Mouse (Mus musculus) hindlimb bud, embryonic 11.5 days (tissue): ENCODE measurements around the gene Kansl1.

Source experiments
- DNase-seq: peaks from one replicate; pipeline ENCODE4 v3.0.0-alpha.2; 2012; ENCODE audit warnings: low read depth, low spot score; ENCODE audit errors: extremely low spot score

The Kansl1 gene

DNA sequence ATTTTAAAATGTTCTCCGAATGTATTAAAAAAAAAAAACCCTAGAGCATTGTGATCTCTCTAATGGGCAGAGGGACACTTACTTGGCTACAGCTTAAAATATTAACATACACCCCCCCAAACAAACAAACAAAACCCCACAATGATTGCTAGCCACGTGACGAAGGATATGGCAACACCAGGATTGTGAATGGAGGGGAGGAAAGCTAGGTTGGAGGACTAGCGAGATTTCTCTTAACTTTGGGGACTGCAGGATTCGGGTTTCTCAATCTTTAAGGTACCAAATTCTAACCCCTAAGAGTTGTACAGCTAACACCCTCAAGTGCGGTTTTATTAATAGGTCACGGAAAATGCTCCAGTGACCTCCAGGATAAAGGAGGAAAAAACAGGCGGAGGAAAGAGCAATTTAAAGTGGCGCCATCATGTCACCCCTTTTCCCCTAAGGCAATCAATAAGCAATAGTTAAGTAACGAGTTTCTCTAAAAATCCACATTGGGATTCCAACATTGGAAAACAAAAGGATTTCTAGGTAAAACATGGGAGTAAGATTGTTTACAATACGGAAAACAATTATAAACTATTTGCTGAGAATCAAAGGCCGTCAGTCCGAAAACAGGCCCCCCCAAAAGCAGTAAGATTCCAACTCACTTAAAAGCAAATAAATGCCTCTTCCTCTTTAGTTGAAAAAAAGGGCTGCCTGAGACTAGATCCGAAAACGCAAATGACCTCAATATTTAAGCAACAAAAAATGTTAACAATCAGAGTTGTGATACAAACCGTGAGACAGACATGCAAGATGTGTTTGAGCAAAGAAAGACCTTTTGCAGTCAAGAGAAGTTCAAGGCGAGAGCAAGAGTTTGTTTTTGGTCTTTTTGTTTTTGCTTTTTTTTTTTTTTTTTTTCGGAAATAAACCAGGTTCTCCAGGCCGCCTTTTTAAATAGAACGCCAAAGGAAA, 27.9 kb downstream of the Kansl1 start:
- DNase-seq, result no peak

DNA sequence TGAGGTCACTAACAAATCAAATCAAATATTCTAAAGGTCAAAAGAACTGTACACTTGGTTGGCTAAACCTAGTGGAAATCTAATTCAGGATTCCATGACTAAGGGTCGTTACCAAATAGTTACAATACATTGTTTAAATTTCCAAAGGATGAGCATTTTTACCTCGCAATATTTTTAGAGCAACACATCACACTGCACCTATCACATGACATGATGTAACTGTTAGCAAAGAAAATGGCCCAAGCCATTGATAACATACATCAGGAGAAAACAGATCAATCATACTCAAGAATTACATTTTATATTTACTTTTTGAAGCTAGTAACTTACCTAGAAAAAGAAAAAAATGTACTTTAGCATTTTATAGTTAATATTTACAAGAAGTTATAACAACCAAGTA, 29.0 kb downstream of the Kansl1 start:
- DNase-seq, result no peak

DNA sequence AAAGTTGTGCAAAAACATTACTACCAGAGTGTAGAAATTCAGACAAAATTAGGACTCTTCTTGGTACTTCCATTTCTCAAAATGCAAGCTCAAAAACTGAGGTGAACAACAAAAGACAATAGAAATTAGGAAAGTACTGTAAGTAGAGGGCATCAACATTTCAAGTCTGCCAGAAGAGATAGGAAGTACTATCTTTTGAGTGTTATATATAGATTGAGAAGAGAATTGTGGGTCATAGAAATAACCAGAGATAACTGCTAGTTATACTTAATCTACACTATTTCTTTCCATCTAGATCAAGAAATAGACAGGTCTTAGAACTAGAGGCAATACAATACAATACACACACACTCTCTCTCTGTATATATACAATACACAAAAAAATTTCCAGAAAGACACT, 30.2 kb downstream of the Kansl1 start:
- no peak for DNase-seq

DNA sequence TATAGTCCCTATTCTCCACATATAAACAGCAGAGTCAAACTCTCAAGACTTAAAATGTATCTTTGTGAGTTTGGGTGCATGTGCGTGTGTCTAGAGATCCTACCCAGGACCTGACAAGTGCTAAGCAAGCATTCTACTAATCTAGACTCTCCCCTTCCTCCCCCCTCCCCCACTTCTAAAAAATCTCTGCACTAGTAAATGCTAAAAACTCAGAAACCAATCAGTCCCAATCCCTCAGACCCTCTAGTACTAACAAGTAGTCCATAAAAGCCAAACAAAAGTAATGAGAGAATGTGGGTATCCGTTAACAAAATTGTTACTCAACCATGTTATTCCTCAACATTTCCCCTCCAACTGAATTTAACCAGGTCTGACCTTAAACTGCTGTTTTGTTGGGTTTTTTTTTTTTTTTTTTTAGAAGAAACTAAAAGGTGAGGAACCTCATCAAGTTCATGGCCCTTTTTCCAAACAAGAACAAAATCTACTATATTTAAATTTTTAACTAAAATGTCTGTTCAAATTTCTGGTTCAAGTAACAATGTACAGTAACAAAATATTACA, 32.2 kb downstream of the Kansl1 start:
- no peak for DNase-seq

DNA sequence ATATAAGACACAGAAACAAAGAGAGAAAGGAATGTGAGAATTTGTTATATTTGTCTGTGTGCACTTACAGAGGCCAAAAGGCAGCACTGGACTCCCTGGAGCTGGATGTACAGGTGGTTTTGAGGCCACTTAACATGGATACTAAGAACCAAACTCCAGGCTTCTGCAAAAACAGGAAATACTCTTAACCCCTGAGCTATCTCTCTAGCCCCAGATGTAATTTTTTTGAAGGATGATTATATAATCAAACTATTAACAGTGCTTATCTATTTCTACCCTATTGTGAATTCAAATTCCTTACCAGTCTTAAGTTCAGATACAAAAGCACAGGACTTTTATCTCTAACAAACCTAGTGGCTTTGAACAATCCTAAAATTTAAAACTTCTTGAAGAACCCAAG, 32.9 kb downstream of the Kansl1 start:
- DNase-seq, result no peak

DNA sequence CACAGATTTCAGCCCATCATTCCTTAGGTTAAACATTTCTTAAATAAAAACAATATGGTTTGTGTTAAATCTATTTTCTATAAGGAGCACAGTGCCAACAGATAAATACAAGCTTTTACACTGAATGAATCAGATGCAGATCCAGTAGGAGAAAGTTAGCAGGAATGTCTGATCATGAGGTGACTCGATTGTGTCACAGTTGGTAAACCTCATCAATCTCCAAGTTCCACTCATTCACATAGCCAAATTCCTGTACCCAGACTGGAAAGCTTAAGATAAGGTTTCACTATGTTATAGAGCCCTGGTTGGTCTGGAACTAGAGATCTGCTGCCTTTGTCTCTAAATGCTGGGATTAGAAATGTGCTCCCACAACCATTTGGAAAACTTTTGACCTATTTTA, 33.5 kb downstream of the Kansl1 start:
- no peak for DNase-seq

DNA sequence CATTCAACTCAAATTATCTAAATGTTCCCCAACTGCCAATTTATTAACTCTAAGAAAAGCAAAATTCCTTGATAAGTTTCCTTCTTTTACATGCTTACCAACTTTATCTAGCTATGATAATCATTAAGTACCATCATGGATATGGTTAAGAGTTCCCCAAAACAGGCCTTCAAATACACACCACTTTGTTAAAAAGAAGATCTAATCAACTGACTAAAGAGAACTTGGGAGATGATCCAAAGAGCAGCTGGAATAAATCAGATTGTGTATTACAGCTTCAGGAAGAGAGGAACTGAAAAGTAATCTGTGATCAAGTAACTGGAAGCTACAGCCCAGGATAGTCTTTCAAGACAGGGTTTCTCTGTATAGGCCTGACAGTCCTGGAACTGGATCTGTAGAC, 36.4 kb downstream of the Kansl1 start:
- DNase-seq, result no peak

DNA sequence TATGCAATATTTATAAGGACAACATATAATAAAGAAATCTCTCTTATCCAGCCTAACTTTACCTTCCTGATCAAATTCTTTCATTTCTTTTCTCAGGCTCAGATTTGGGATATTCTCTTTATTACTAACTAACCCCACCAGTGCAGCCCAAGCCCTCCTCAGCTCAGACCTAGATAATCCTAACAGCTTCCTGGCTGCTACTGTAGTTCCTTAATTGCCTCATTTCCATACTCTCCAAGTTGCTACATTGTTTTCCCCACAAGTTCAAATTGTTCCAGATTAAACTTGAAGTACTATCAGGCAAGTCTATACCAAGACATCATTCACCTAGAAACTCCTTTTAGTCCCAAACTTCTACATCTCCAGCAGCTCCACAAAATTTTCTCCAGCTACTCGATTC, 36.9 kb downstream of the Kansl1 start:
- no peak for DNase-seq

DNA sequence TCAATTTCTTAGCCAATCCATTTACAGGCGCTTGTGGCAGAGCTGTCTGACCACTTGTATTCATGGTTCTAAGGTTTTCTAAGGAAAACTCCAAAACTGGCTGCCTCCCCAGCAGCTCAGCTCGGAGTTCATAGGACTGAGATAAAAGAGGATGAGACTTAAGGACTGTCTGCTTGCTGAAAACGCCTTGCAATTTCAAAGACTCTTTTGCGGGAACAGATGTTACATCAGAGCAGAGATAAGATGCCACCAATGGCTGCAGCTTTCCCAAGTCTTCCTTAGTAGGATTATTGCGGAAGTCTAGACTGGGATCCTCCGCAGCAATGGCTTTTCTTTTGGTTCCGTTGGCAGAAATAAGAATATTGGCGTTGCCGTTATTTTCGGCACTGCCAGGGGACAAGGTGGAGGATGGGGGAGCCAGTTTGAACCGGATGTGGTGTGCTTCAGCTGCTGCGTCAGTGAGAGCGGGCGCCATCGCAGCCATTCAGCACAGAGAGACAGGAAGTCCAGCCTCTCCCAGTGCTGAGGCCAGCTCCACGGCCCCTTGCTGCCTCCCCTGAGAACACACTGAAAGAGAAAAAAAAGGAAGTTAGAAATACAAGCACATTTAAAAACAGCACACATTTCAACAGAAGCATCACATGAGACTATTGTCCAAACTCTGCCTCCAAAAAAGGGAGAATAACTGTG, 43.8 kb downstream of the Kansl1 start:
- DNase-seq, result no peak

DNA sequence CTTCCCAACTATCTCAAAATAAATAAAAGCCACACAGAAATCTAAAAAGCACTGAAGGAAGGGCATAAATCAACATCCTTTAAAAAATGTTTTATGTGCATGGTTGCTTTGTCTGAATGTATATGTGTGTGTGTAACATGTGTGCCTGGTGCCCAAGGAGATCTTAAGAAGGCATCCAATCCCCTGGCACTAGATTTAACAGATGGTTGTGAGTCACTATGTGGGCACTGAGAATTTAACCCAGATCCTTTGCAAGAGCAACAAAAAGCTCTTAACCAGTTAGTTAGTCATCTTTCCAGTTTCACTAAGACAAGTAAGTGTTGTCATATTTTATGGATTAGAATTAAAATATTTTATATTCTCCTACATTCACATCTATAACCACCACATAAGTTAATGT, 56.4 kb downstream of the Kansl1 start:
- no peak for DNase-seq

DNA sequence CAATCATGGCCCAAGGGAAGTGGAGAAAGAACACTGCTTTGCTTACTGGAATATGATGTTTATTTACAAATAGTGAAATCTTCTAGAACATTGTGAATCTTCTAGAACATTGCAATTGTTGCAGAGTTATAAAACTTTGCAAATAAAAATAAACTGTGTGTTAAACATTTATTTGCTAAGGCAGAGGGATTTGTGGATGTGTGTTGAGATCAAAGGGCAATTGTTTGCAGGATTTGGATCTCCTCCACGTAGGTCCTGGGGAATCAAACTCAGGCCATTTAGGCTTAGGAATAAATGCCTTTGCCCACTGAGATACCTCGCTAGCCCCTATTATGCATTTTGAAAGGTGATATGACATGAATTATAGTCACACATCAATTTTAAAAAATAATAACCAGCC, 61.3 kb downstream of the Kansl1 start:
- no peak for DNase-seq

DNA sequence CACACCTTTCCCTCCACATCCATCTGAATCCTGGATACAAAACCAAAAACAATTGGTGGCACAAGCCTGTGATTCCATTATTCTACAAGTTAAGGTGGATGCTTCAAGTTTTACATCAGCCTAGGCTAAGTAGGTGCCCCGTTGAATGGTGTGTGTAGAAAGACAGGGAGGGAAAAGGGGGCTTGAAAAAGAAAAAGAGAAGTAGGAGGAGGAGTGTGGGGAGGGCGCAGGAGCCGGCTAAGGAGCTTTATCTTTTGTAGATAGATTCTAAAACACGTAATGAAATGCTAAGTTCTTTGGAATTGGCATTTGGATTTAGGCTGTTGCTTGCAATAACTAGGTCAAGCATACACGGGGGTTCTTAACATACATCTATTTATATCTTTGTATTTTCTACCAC, 67.7 kb downstream of the Kansl1 start:
- no peak for DNase-seq

DNA sequence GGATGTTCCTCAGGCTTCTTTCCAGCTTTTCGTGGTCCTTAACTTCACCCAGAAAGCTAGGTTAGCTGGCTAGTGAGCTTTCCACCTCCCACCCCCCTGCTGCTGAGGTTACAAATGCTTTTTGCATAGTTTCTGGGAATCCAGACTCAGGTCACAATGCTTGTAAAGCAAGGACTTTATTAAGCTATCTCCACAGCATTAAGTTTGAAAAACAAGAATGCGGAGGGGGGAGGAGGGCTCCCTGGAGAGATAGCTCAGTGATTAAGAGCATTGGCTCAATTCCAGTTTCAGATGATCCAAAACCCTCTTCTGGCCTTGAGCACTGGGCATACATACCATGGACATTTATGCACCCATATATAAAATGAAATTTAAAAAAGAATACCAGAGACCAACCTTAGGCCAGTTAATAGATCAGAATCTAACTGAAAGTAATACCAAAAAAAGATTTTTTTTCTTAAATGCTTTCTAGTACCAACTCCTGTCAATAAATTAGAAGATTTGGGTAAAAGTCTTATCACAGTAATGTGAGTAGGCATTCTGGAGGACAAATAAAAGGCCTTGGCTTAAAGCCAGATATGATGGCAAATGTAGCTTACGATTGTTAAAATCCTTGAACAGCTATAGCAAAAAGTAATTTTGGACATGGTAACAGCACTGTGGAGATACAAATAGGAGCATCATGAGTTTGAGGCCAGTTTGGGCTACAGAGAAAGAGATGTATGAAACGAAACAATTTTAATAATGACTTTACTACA, 69.0 kb downstream of the Kansl1 start:
- no peak for DNase-seq

DNA sequence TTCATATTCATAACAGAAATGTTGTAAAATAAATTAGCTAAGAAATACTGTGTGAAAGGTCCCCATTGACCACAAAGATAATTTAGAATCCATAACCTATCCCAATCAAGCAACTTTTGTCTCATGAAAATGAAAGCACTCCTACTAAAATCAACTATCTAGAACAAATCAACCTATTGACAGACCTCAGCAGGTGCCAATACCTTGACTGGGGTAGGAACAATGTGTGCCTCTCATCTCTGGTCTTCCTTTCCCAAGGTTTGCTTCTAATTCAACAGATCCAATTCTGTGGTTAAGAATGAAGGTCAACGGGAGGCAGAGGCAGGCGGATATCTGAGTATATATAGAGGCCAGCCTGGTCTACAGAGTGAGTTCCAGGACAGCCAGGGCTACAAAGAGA, 73.0 kb downstream of the Kansl1 start:
- no peak for DNase-seq

DNA sequence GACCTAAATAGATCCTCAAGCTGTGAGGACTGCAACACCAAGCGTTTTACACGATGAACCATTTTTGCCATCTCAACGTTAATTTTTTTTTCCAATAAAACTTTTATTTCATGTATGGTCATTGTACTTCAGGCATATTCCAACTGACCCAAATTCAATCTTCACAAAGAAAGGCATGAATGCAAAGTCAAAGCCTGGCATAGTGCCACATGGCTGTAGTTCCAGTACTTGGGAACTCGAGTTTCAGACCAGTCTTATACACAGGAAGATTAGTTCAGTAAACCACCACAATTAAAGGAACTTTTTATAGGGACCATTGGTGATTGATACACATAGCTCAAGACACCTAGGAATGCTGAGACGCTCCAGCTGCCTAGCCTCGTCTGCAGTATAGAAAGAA, 75.5 kb downstream of the Kansl1 start:
- DNase-seq, result no peak

DNA sequence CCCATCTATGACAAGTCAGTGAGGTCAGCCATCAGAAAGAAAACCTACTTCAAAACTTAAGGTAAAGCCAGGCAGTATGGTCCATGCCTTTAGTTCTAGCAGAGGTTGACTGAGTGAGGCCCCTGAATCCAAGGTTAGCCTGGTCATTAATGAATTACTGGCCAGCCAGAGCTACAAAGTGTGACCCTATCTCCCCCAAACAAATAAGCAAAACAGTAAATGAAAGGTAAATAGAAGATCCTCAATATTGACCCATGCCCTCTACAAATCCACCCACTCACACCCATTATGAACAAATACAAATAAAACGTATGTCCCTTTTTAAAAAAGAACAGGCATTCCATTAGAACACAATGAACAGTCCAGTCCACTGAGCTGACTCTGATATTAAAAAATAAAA, 76.5 kb downstream of the Kansl1 start:
- DNase-seq, result no peak

DNA sequence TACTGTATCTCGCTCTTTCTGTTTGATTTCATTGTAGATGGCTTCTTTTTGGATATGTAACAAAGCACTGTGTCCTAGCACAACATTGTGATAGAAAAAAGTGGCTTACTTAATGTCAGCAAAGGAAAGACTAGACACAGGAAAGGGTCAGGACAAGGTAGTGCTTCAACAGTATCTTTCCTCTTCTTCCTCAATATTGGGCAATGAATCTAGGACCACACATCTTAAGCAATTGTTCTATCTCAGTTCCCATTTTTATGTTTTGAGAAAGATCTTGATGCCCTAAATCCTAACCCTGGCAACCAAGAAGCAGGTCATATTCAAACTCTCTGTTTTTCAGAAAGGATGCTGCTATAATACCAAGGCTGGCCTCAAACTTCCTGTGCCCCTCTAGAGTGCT, 81.4 kb downstream of the Kansl1 start:
- DNase-seq, result no peak

DNA sequence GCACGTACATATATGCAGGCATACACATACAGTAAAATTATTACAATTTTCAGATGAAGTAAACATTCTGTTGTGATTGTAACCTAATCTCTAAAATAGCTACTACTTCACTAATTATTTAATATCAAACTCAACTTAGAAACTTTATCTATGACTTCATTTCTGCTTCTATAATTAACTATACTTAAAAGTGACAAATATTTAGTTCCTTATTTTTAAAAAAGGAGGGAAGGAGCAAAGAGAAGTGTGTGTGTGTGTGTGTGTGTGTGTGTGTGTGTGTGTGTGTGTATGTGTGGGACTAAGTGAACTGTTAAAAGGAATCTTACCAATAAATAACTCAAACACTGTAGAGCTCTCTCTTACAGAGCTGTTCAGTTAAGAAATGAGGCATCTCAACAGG, 82.1 kb downstream of the Kansl1 start:
- DNase-seq, result no peak

DNA sequence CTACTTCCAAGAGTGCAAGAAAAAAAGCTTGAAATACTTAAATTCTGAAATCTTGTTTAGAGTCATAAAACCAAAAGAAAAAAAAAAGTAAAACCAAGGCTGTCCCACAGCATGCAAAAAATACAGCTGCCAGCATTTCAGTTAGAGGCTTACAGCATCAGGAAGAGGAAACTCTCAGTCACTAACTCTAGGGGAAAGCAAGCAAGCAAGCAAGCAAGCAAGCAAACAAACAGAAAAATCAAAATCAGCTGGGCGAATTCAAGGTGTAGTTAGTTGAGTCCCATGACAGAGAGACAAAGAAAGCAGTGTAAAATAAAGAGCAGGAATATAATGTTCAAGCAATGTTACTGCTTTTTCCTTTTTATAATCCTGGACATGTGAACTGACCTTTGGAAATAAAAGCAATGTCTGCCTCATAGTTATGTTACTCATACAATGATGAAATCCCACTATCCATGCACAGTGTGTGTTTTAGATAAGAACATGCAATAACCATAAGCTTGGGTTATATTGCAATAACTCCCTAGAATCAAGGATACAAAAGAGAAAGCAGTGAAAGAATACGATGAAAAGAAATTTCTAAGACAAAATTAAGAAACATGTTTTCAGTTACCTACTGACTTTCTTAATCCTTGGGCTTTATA, 85.4 kb downstream of the Kansl1 start:
- DNase-seq, result no peak

DNA sequence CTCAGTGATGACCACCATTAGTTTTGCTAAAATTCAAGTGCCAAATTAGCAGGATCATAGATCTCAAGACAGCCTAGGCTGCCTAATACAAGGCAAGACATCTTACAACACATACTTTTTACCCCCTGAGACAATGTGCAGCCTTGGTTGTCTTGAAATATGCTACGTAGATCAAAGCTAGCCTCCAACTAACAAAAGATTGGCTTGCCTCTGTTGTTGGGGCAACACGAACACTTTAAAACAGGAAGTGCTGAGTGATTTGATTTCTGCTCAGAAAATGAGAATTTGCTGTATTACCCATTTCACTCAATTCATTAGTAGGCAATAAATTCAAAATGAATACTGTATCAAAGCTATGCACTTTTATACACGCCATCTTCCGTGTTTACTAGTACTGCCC, 86.8 kb downstream of the Kansl1 start:
- DNase-seq, result no peak

DNA sequence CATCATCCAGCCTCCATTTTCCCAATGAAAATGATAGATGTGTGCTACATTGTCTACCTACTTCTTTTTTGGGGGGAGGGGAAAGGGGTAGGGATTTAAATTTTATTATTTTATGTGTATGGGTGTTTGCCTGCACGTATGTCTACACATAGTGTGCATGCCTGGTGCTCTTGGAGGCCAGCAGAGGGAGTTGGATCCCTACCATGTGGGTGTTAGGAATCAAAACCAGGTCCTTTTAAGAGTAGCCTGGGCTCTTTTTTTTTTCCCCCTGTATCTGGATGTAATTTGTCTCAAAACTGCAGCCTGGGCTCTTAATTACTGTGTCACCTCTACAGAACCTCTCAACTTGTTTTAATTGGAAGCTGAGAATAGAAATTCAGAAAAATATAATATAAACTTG, 89.0 kb downstream of the Kansl1 start:
- no peak for DNase-seq
